Mouse (Mus musculus) brown adipose tissue, adult 24 weeks (tissue): ENCODE measurements around the gene Psmb5. TPM values are rescaled to one million over a fixed set of nuclear protein-coding genes. Genes with fewer than 3 reads are reported as not detected.

Experiments used
- H3K27ac ChIP-seq: fragments of 200-500 bp; replicated peaks from 2 replicates; pipeline ENCODE4 v1.5.1; 2012; ENCODE audit warnings: low read depth, mild to moderate bottlenecking, low read length
- H3K4me1 ChIP-seq: fragments of 200-500 bp; 2 replicates; pipeline ENCODE4 v1.6.1; 2012; ENCODE audit warnings: low read length, mixed read lengths; ENCODE audit not compliant: control insufficient read depth, insufficient read depth, insufficient read length
- H3K4me3 ChIP-seq: fragments of 200-500 bp; 2 replicates; pipeline ENCODE4 v1.5.1; 2012; ENCODE audit warnings: low read depth, mild to moderate bottlenecking, low read length, moderate library complexity; ENCODE audit not compliant: insufficient read depth
- polyA plus RNA-seq: library from polyadenylated mRNA; stranded (reverse); fragments of >200 nt; gene quantifications from 2 replicates; pipeline ENCODE4 v1.2.4, GENCODE M21; 2012; ENCODE audit not compliant: missing spikeins, insufficient read depth, insufficient read length

Psmb5 gene
- polyA plus RNA-seq = 231 and 291 TPM in 2 replicates

- peak within 1 kb of the TSS; percentile 97 for H3K4me3 ChIP-seq
- H3K4me1 ChIP-seq = peaks cover 7% of the 10 kb centered on the region; the same call in 1 of the 2 replicates
- peak within 1 kb of the TSS; percentile 87 for H3K27ac ChIP-seq
These were observed at the start of gene Psmb5 for GRCm38 (mm10) chr14:54617897-54618365. Psmb5 (minus strand) TSS chr14:54618022.

GRCm38 (mm10) chr14:54664477-54665222 lies 46.8 kb upstream of the Psmb5 start:
- Histone ChIP-seq H3K4me3 (no peak overlapping the region), H3K27ac (no peak overlapping the region), H3K4me1 (no peaks in the 10 kb centered on the region)

GRCm38 (mm10) chr14:54660009-54660408 lies 42.2 kb upstream of the Psmb5 start:
- H3K4me1 ChIP-seq = no peaks in the 10 kb centered on the region
- no peak overlapping the region for H3K27ac ChIP-seq
- no peak overlapping the region for H3K4me3 ChIP-seq

GRCm38 (mm10) chr14:54653496-54653895 lies 35.7 kb upstream of the Psmb5 start:
- Histone ChIP-seq H3K27ac (peak overlapping the region; percentile 72), H3K4me1 (no peaks in the 10 kb centered on the region), H3K4me3 (peak overlapping the region; percentile 94)

- no peak overlapping the region for H3K27ac ChIP-seq
- H3K4me3 ChIP-seq = peak overlapping the region; percentile 0; the same call in 1 of the 2 replicates
- no peaks in the 10 kb centered on the region for H3K4me1 ChIP-seq
These were observed 35.0 kb upstream of the Psmb5 start for GRCm38 (mm10) chr14:54652787-54653186.

GRCm38 (mm10) chr14:54651556-54651955 lies 33.7 kb upstream of the Psmb5 start:
- H3K27ac ChIP-seq = no peak overlapping the region
- no peak overlapping the region for H3K4me3 ChIP-seq
- no peaks in the 10 kb centered on the region for H3K4me1 ChIP-seq

- no peaks in the 10 kb centered on the region for H3K4me1 ChIP-seq
- H3K27ac ChIP-seq = no peak overlapping the region
- H3K4me3 ChIP-seq = no peak overlapping the region
These were observed 33.0 kb upstream of the Psmb5 start for GRCm38 (mm10) chr14:54650621-54651454.

- no peak overlapping the region for H3K27ac ChIP-seq
These were observed 30.1 kb upstream of the Psmb5 start for GRCm38 (mm10) chr14:54647900-54648299.

GRCm38 (mm10) chr14:54646898-54647636 lies 29.2 kb upstream of the Psmb5 start:
- Histone ChIP-seq H3K27ac (no peak overlapping the region), H3K4me3 (no peak overlapping the region), H3K4me1 (no peaks in the 10 kb centered on the region)

More at GRCm38 (mm10) chr14:54647900-54648299, 30.1 kb upstream of the Psmb5 start:
- Histone ChIP-seq H3K4me3 (no peak overlapping the region), H3K4me1 (no peaks in the 10 kb centered on the region)

GRCm38 (mm10) chr14:54646455-54646854 lies 28.6 kb upstream of the Psmb5 start:
- H3K4me1 ChIP-seq = no peaks in the 10 kb centered on the region
- H3K27ac ChIP-seq = no peak overlapping the region
- H3K4me3 ChIP-seq = no peak overlapping the region

- Histone ChIP-seq H3K4me3 (no peak overlapping the region), H3K27ac (no peak overlapping the region), H3K4me1 (no peaks in the 10 kb centered on the region)
These were observed 26.5 kb upstream of the Psmb5 start for GRCm38 (mm10) chr14:54644294-54644693.

- no peaks in the 10 kb centered on the region for H3K4me1 ChIP-seq
- H3K27ac ChIP-seq = no peak overlapping the region
- no peak overlapping the region for H3K4me3 ChIP-seq
These were observed 25.2 kb upstream of the Psmb5 start for GRCm38 (mm10) chr14:54643011-54643410.

GRCm38 (mm10) chr14:54642224-54642944 lies 24.6 kb upstream of the Psmb5 start:
- H3K27ac ChIP-seq = no peak overlapping the region
- H3K4me1 ChIP-seq = no peaks in the 10 kb centered on the region
- H3K4me3 ChIP-seq = no peak overlapping the region

- Histone ChIP-seq H3K4me3 (peak within 1 kb of the TSS; percentile 68), H3K27ac (no peak within 1 kb of the TSS), H3K4me1 (no peaks in the 10 kb centered on the region)
These were observed 23.6 kb upstream of the Psmb5 start, which contains the start of gene Cdh24 for GRCm38 (mm10) chr14:54641305-54641969. Cdh24 (minus strand) TSS chr14:54641364.
